Mouse (Mus musculus) cerebellum, adult 2 months (tissue): Measurements from ENCODE around the gene Clns1a.

Source experiments
- CTCF ChIP-seq: fragments of 200-500 bp; IDR thresholded peaks from 2 replicates; pipeline ENCODE4 v1.5.1; 2011; ENCODE audit warnings: low read depth, mild to moderate bottlenecking, control low read depth, low read length, moderate library complexity, borderline replicate concordance; ENCODE audit not compliant: insufficient read depth
- POLR2A ChIP-seq: fragments of 200-500 bp; IDR thresholded peaks from 2 replicates; pipeline ENCODE4 v1.6.1; 2011; ENCODE audit warnings: low read length, control low read depth, borderline replicate concordance; ENCODE audit not compliant: insufficient read depth

DNA sequence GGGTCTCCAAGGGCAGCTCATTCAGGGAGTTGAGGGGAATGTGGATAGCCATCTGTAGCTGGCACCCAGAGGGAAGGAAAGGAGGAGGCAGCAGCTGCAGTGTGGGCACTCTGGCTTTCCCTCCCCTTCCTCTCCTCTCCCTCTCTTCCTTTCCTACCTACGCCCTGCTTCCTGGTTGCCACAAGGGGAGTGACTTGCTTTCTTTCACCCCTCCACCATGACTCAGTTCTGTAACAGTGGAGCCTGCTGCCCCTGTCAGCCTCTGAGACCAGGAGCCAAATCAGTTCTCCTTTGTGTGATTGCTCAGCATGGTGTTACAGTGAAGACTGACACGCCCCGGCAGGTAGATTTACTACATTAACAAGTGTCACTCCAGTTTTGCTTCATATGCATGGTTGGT, 12.8 kb downstream of the Clns1a start:
- no peak for TF ChIP-seq CTCF
- TF ChIP-seq POLR2A: no peak
